Mouse (Mus musculus) ES-Bruce4 (cell line): ENCODE results near the gene Ccne1. TPM values are rescaled to one million over a fixed set of nuclear protein-coding genes. Genes with fewer than 3 reads are reported as not detected.

ENCODE experiments used
- H3K27ac ChIP-seq: 2 replicates; pipeline ENCODE4 v1.5.1; 2012; ENCODE audit warnings: low read length, inconsistent platforms; ENCODE audit not compliant: insufficient read depth
- H3K27me3 ChIP-seq: 2 replicates; pipeline ENCODE4 v1.6.1; 2012; ENCODE audit warnings: mild to moderate bottlenecking, low read length, inconsistent platforms; ENCODE audit not compliant: control insufficient read depth, poor library complexity, insufficient read depth, severe bottlenecking
- H3K36me3 ChIP-seq: 2 replicates; pipeline ENCODE4 v1.6.1; 2012; ENCODE audit warnings: inconsistent platforms, mild to moderate bottlenecking, low read length, moderate library complexity; ENCODE audit not compliant: control insufficient read depth, poor library complexity, insufficient read depth, severe bottlenecking
- H3K4me1 ChIP-seq: one replicate; pipeline ENCODE4 v1.8.1; 2011; ENCODE audit warnings: low read length; ENCODE audit not compliant: control insufficient read depth, insufficient read depth
- H3K4me3 ChIP-seq: 2 replicates; pipeline ENCODE4 v1.5.1; 2011; ENCODE audit warnings: low read depth, mild to moderate bottlenecking, low read length
- H3K9ac ChIP-seq: 2 replicates; pipeline ENCODE4 v1.6.1; 2012; ENCODE audit warnings: low read depth, mild to moderate bottlenecking, inconsistent platforms; ENCODE audit not compliant: poor library complexity, severe bottlenecking
- H3K9me3 ChIP-seq: replicated peaks from 2 replicates; pipeline ENCODE4 v1.6.1; 2012; ENCODE audit warnings: mild to moderate bottlenecking, low read length, inconsistent platforms; ENCODE audit not compliant: control insufficient read depth, poor library complexity, insufficient read depth, severe bottlenecking
- CTCF ChIP-seq: IDR thresholded peaks from one replicate; pipeline ENCODE4 v1.8.1; 2011; ENCODE audit warnings: low read depth, low read length
- EP300 ChIP-seq: IDR thresholded peaks from 2 replicates; pipeline ENCODE4 v1.6.1; 2011; ENCODE audit warnings: low read depth, low read length; ENCODE audit not compliant: insufficient read depth
- POLR2A ChIP-seq: IDR thresholded peaks from one replicate; pipeline ENCODE4 v1.8.1; 2011; ENCODE audit warnings: low read length; ENCODE audit not compliant: insufficient read depth
- polyA plus RNA-seq: library from polyadenylated mRNA; stranded (reverse); fragments of >200 nt; gene quantifications from 2 replicates; pipeline ENCODE4 v1.2.4, GENCODE M21; 2011; ENCODE audit warnings: low read depth; ENCODE audit not compliant: missing spikeins, insufficient read depth, insufficient read length

Ccne1 gene
- polyA plus RNA-seq, 1 experiment, result 105 TPM

GRCm38 (mm10) chr7:38106711-38107311 is 523 bp downstream of the Ccne1 start:
- Histone ChIP-seq H3K9me3 (no peaks in the 10 kb centered on the region), H3K36me3 (peaks cover 31% of the 10 kb centered on the region), H3K9ac (peak overlapping the region; percentile 96), H3K27me3 (no peaks in the 10 kb centered on the region), H3K27ac (no peak overlapping the region), H3K4me3 (peak overlapping the region; percentile 98), H3K4me1 (peaks cover 4% of the 10 kb centered on the region)
- no peak for TF ChIP-seq CTCF
- TF ChIP-seq POLR2A, result no peak
- TF ChIP-seq EP300, result no peak

GRCm38 (mm10) chr7:38105379-38105778 is 2.0 kb downstream of the Ccne1 start:
- H3K9me3 ChIP-seq, result no peaks in the 10 kb centered on the region
- H3K4me3 ChIP-seq, result no peak overlapping the region
- peaks cover 45% of the 10 kb centered on the region for H3K36me3 ChIP-seq
- H3K4me1 ChIP-seq, result peaks cover 2% of the 10 kb centered on the region
- TF ChIP-seq CTCF, result no peak
- TF ChIP-seq POLR2A, result no peak
- no peak for TF ChIP-seq EP300
- no peak overlapping the region for H3K27ac ChIP-seq
- no peaks in the 10 kb centered on the region for H3K27me3 ChIP-seq
- H3K9ac ChIP-seq, result peak overlapping the region; percentile 96; the same call in 1 of the 2 replicates

- TF ChIP-seq POLR2A (no peak), CTCF (no peak), EP300 (no peak)
- H3K9me3 ChIP-seq, result no peaks in the 10 kb centered on the region
- no peak overlapping the region for H3K9ac ChIP-seq
- peaks cover 2% of the 10 kb centered on the region for H3K4me1 ChIP-seq
- no peaks in the 10 kb centered on the region for H3K27me3 ChIP-seq
- no peak overlapping the region for H3K4me3 ChIP-seq
- H3K27ac ChIP-seq, result no peak overlapping the region
- H3K36me3 ChIP-seq, result peaks cover 57% of the 10 kb centered on the region
These were observed 3.2 kb downstream of the Ccne1 start for GRCm38 (mm10) chr7:38104097-38104496.

GRCm38 (mm10) chr7:38094353-38094752 is 13.0 kb downstream of the Ccne1 start:
- H3K36me3 ChIP-seq, result peaks cover 21% of the 10 kb centered on the region
- no peaks in the 10 kb centered on the region for H3K9me3 ChIP-seq
- no peak overlapping the region for H3K27ac ChIP-seq
- H3K27me3 ChIP-seq, result no peaks in the 10 kb centered on the region
- peaks cover 9% of the 10 kb centered on the region for H3K4me1 ChIP-seq
- TF ChIP-seq EP300 (no peak), POLR2A (no peak), CTCF (no peak)
- H3K9ac ChIP-seq, result no peak overlapping the region
- no peak overlapping the region for H3K4me3 ChIP-seq

- TF ChIP-seq CTCF (no peak), EP300 (no peak), POLR2A (no peak)
- Histone ChIP-seq H3K27me3 (no peaks in the 10 kb centered on the region), H3K36me3 (peaks cover 9% of the 10 kb centered on the region), H3K27ac (no peak overlapping the region), H3K9ac (no peak overlapping the region), H3K4me1 (peaks cover 9% of the 10 kb centered on the region), H3K4me3 (no peak overlapping the region), H3K9me3 (no peaks in the 10 kb centered on the region)
These were observed 14.2 kb downstream of the Ccne1 start for GRCm38 (mm10) chr7:38093101-38093500.

- TF ChIP-seq POLR2A (no peak), EP300 (no peak), CTCF (no peak)
- Histone ChIP-seq H3K9me3 (no peaks in the 10 kb centered on the region), H3K27me3 (no peaks in the 10 kb centered on the region), H3K4me1 (peaks cover 11% of the 10 kb centered on the region), H3K4me3 (no peak overlapping the region), H3K9ac (no peak overlapping the region), H3K27ac (no peak overlapping the region), H3K36me3 (no peaks in the 10 kb centered on the region)
These were observed 17.2 kb downstream of the Ccne1 start for GRCm38 (mm10) chr7:38089930-38090675.
